Mouse (Mus musculus): ENCODE data around the gene Kpna1. TPM values are rescaled to one million over a fixed set of nuclear protein-coding genes. Genes with fewer than 3 reads are reported as not detected.

The Kpna1 gene
- polyA plus RNA-seq, 1 experiment from 2014 or later: 28.6 TPM

GRCm38 (mm10) chr16:36069819-36070575 lies 91.4 kb downstream of the Kpna1 start:
- TF ChIP-seq CTCF (IDR thresholded peaks at IDR 0.05): no peak
- H3K27me3 ChIP-seq: no peaks in the 10 kb centered on the region
- ChIA-PET POLR2A (interaction anchor here (0.6 kb wide), 1 partner anchor 503 kb away, joined by 3 read pairs; no protein-coding TSS in a partner anchor), CTCF (interaction anchor here (1.0 to 1.4 kb wide), 4 partner anchors 9 to 30 kb away, joined by 3 read pairs; no protein-coding TSS in a partner anchor)
- ATAC-seq (no peak), DNase-seq (ENCODE audit: low read depth, low spot score) (no peak)
- in situ Hi-C loops (cut with MboI; ENCODE audit: low pct_unique_long_range_greater_than_20kb): no loop called here

GRCm38 (mm10) chr16:36071071-36071449 lies 92.5 kb downstream of the Kpna1 start:
- POLR2A ChIA-PET: no interaction called here
- in situ Hi-C loops (cut with MboI; ENCODE audit: low pct_unique_long_range_greater_than_20kb): no loop called here

GRCm38 (mm10) chr16:36071450-36072379 lies 93.2 kb downstream of the Kpna1 start, which contains the start of the genes Fam162a and Ccdc58:
Fam162a (minus strand) TSS chr16:36071594.
Ccdc58 (plus strand) TSS chr16:36071685.
- ATAC-seq (peak; percentile 88), DNase-seq (ENCODE audit: low read depth, low spot score) (peak; percentile 58)
- no peaks in the 10 kb centered on the region for H3K27me3 ChIP-seq
- TF ChIP-seq CTCF (IDR thresholded peaks at IDR 0.05): peak; percentile 41
- ChIA-PET CTCF (interaction anchor here (0.9 to 1.5 kb wide), 3 partner anchors 15 to 27 kb away, joined by 3 to 4 read pairs (median 3); no protein-coding TSS in a partner anchor), POLR2A (interaction anchor here (0.5 kb wide), 1 partner anchor 132 kb away, joined by 4 read pairs; no protein-coding TSS in a partner anchor)
- in situ Hi-C loops (cut with MboI; ENCODE audit: low pct_unique_long_range_greater_than_20kb): no loop called here

More at GRCm38 (mm10) chr16:36071071-36071449, 92.5 kb downstream of the Kpna1 start:
- DNase-seq (ENCODE audit: low read depth, low spot score): no peak
- no peaks in the 10 kb centered on the region for H3K27me3 ChIP-seq
- CTCF ChIA-PET: interaction anchor here (1.0 to 1.1 kb wide), 3 partner anchors 10 to 31 kb away, joined by 3 read pairs; no protein-coding TSS in a partner anchor
- TF ChIP-seq CTCF (IDR thresholded peaks at IDR 0.05): no peak
- ATAC-seq: peak; percentile 12

- ATAC-seq (no peak), DNase-seq (ENCODE audit: low read depth, low spot score) (no peak)
- in situ Hi-C loops (cut with MboI; ENCODE audit: low pct_unique_long_range_greater_than_20kb): no loop called here
- ChIA-PET CTCF (interaction anchor here (0.9 to 1.5 kb wide), 3 partner anchors 14 to 28 kb away, joined by 3 to 4 read pairs (median 3); no protein-coding TSS in a partner anchor), POLR2A (no interaction called here)
- no peaks in the 10 kb centered on the region for H3K27me3 ChIP-seq
- TF ChIP-seq CTCF (IDR thresholded peaks at IDR 0.05): no peak
These were observed 94.0 kb downstream of the Kpna1 start for GRCm38 (mm10) chr16:36072410-36073011.

GRCm38 (mm10) chr16:36074772-36075171 lies 96.2 kb downstream of the Kpna1 start:
- H3K27me3 ChIP-seq: no peaks in the 10 kb centered on the region
- ATAC-seq: no peak
- in situ Hi-C loops (cut with MboI; ENCODE audit: low pct_unique_long_range_greater_than_20kb): loop anchor here (25.0 kb wide), 2 partner anchors 738 to 938 kb away; partner anchors contain the start of gene Polq
- TF ChIP-seq CTCF (IDR thresholded peaks at IDR 0.05): no peak
- ChIA-PET CTCF (interaction anchor here (1.1 kb wide), 1 partner anchor 15 kb away, joined by 4 read pairs; no protein-coding TSS in a partner anchor), POLR2A (no interaction called here)
- DNase-seq (ENCODE audit: low read depth, low spot score): no peak

GRCm38 (mm10) chr16:36079916-36080315 lies 101.4 kb downstream of the Kpna1 start:
- in situ Hi-C loops (cut with MboI; ENCODE audit: low pct_unique_long_range_greater_than_20kb): loop anchor here (25.0 kb wide), 2 partner anchors 732 to 932 kb away; partner anchors contain the start of gene Polq
- no peak for DNase-seq (ENCODE audit: low read depth, low spot score)
- no peak for TF ChIP-seq CTCF (IDR thresholded peaks at IDR 0.05)
- no peaks in the 10 kb centered on the region for H3K27me3 ChIP-seq
- ChIA-PET CTCF (interaction anchor here (4.2 kb wide), 1 partner anchor 10 kb away, joined by 13 read pairs; no protein-coding TSS in a partner anchor), POLR2A (no interaction called here)
- ATAC-seq: no peak

Other genes starting within 250 kb of the Kpna1 start
- gene Dirc2, start 209.4 kb upstream of the Kpna1 start, polyA plus RNA-seq (2021): 48.9 TPM
- gene Hspbap1, start 208.4 kb upstream of the Kpna1 start, polyA plus RNA-seq (2021): 14.2 TPM
- 8.7 TPM for gene Parp14, start 107.2 kb upstream of the Kpna1 start, polyA plus RNA-seq (2021)
- gene Parp9, start 40.3 kb upstream of the Kpna1 start, polyA plus RNA-seq (2021): 21.2 TPM
- 8.2 TPM for gene Dtx3l, start 39.6 kb upstream of the Kpna1 start, polyA plus RNA-seq (2021)
- gene Wdr5b, start 62.4 kb downstream of the Kpna1 start, polyA plus RNA-seq (2021): 1.9 TPM
- gene Fam162a, start 92.8 kb downstream of the Kpna1 start, polyA plus RNA-seq (2021): 285 TPM
- 90.6 TPM for gene Ccdc58, start 92.9 kb downstream of the Kpna1 start, polyA plus RNA-seq (2021)
- gene Csta1, start 152.5 kb downstream of the Kpna1 start, polyA plus RNA-seq (2021): 0.03 TPM
- not detected for gene Stfa2l1, start 178.1 kb downstream of the Kpna1 start, polyA plus RNA-seq (2021)
- not detected for gene Gm5483, start 205.5 kb downstream of the Kpna1 start, polyA plus RNA-seq (2021)
- not detected for gene Gm5416, start 231.7 kb downstream of the Kpna1 start, polyA plus RNA-seq (2021)
- gene 2010005H15Rik, start 242.7 kb downstream of the Kpna1 start, polyA plus RNA-seq (2021): not detected